Mouse (Mus musculus): ENCODE measurements around the gene 4921501E09Rik. TPM values are rescaled to one million over a fixed set of nuclear protein-coding genes. Genes with fewer than 3 reads are reported as not detected.

Gene 4921501E09Rik
- polyA plus RNA-seq, 1 experiment from 2014 or later: not detected

Other genes starting within 250 kb of the 4921501E09Rik start
- 19.4 and 23.5 TPM in 2 replicates for gene Zfp799, start 237.8 kb downstream of the 4921501E09Rik start, polyA plus RNA-seq (2016; fragmentation: Nextera tagmentation; extraction: Ambion mirVana)
- 8.9 and 9.0 TPM in 2 replicates for gene Zfp870, start 176.4 kb downstream of the 4921501E09Rik start, polyA plus RNA-seq (2016; fragmentation: Nextera tagmentation; extraction: Ambion mirVana)
- gene Cyp4f14, start 150.7 kb downstream of the 4921501E09Rik start, polyA plus RNA-seq (2016; fragmentation: Nextera tagmentation; extraction: Ambion mirVana): not detected in 2 replicates
- gene Cyp4f13, start 120.7 kb downstream of the 4921501E09Rik start, polyA plus RNA-seq (2016; fragmentation: Nextera tagmentation; extraction: Ambion mirVana): 8.0 and 8.8 TPM in 2 replicates
- 12.2 and 12.6 TPM in 2 replicates for gene Zfp472, start 102.2 kb downstream of the 4921501E09Rik start, polyA plus RNA-seq (2016; fragmentation: Nextera tagmentation; extraction: Ambion mirVana)
- gene Zfp952, start 74.9 kb downstream of the 4921501E09Rik start, polyA plus RNA-seq (2016; fragmentation: Nextera tagmentation; extraction: Ambion mirVana): 15.9 and 16.1 TPM in 2 replicates
- 22.3 and 23.3 TPM in 2 replicates for gene Zfp763, start 34.7 kb downstream of the 4921501E09Rik start, polyA plus RNA-seq (2016; fragmentation: Nextera tagmentation; extraction: Ambion mirVana)
- 9.9 and 10.4 TPM in 2 replicates for gene Zfp563, start 21.3 kb upstream of the 4921501E09Rik start, polyA plus RNA-seq (2016; fragmentation: Nextera tagmentation; extraction: Ambion mirVana)
- gene Morc2b, start 71.6 kb upstream of the 4921501E09Rik start, polyA plus RNA-seq (2016; fragmentation: Nextera tagmentation; extraction: Ambion mirVana): not detected in 2 replicates
- not detected in 2 replicates for gene Olfr55, start 100.4 kb upstream of the 4921501E09Rik start, polyA plus RNA-seq (2016; fragmentation: Nextera tagmentation; extraction: Ambion mirVana)
- not detected in 2 replicates for gene Olfr239, start 123.2 kb upstream of the 4921501E09Rik start, polyA plus RNA-seq (2016; fragmentation: Nextera tagmentation; extraction: Ambion mirVana)
- gene Olfr1564, start 153.6 kb upstream of the 4921501E09Rik start, polyA plus RNA-seq (2016; fragmentation: Nextera tagmentation; extraction: Ambion mirVana): not detected in 2 replicates
- 20.1 and 20.8 TPM in 2 replicates for gene Zfp955a, start 187.1 kb upstream of the 4921501E09Rik start, polyA plus RNA-seq (2016; fragmentation: Nextera tagmentation; extraction: Ambion mirVana)
- gene Olfr63, start 196.6 kb upstream of the 4921501E09Rik start, polyA plus RNA-seq (2016; fragmentation: Nextera tagmentation; extraction: Ambion mirVana): 0.03 TPM in 1 of 2 replicates, not detected in the other
- 14.1 and 15.5 TPM in 2 replicates for gene Zfp955b, start 221.5 kb upstream of the 4921501E09Rik start, polyA plus RNA-seq (2016; fragmentation: Nextera tagmentation; extraction: Ambion mirVana)

Data from embryonic facial prominence, embryonic 12.5 days (tissue).